Mouse (Mus musculus) cerebellum, adult 2 months (tissue): ENCODE results near the gene Mpl.

Source experiments
- CTCF ChIP-seq: fragments of 200-500 bp; IDR thresholded peaks from 2 replicates; pipeline ENCODE4 v1.5.1; 2011; ENCODE audit warnings: low read depth, mild to moderate bottlenecking, control low read depth, low read length, moderate library complexity, borderline replicate concordance; ENCODE audit not compliant: insufficient read depth
- POLR2A ChIP-seq: fragments of 200-500 bp; IDR thresholded peaks from 2 replicates; pipeline ENCODE4 v1.6.1; 2011; ENCODE audit warnings: low read length, control low read depth, borderline replicate concordance; ENCODE audit not compliant: insufficient read depth

GRCm38 (mm10) chr4:118396433-118396832 lies 60.9 kb downstream of the Mpl start:
- no peak for TF ChIP-seq CTCF
- TF ChIP-seq POLR2A, result no peak
